Mouse (Mus musculus) erythroid progenitor cell, adult 5-6 weeks (primary cell): ENCODE results near the gene Casq1. TPM values are rescaled to one million over a fixed set of nuclear protein-coding genes. Genes with fewer than 3 reads are reported as not detected.
"Not testable (repeated sequence)": the region's sequence is repeated elsewhere in the genome, so short reads cannot be mapped to it uniquely, and the experiment has no call there.

ENCODE experiments used
- ATAC-seq: replicated peaks from 2 replicates; pipeline ENCODE4 v1.8.0; 2016; ENCODE audit warnings: moderate number of reproducible peaks, mild to moderate bottlenecking, moderate TSS enrichment, inconsistent platforms; ENCODE audit not compliant: poor library complexity, low FRiP score, severe bottlenecking
- total RNA-seq, 2 experiments: library from RNA; stranded (forward) in 1 of 2; stranded (reverse) in 1 of 2; fragments of 150-400 nt in 1 of 2; fragments of 186-747, 209-891 nt in 1 of 2; gene quantifications; 2 replicates each; pipeline versions ENCODE4 v1.2.3 to v1.2.4; 2015 to 2017; ENCODE audit warnings: low replicate concordance in 2 of 2

Casq1 gene
- total RNA-seq (2015; ENCODE audit: low replicate concordance) (not detected in 2 replicates), total RNA-seq (2017; ENCODE audit: low replicate concordance) (not detected in 2 replicates)

DNA sequence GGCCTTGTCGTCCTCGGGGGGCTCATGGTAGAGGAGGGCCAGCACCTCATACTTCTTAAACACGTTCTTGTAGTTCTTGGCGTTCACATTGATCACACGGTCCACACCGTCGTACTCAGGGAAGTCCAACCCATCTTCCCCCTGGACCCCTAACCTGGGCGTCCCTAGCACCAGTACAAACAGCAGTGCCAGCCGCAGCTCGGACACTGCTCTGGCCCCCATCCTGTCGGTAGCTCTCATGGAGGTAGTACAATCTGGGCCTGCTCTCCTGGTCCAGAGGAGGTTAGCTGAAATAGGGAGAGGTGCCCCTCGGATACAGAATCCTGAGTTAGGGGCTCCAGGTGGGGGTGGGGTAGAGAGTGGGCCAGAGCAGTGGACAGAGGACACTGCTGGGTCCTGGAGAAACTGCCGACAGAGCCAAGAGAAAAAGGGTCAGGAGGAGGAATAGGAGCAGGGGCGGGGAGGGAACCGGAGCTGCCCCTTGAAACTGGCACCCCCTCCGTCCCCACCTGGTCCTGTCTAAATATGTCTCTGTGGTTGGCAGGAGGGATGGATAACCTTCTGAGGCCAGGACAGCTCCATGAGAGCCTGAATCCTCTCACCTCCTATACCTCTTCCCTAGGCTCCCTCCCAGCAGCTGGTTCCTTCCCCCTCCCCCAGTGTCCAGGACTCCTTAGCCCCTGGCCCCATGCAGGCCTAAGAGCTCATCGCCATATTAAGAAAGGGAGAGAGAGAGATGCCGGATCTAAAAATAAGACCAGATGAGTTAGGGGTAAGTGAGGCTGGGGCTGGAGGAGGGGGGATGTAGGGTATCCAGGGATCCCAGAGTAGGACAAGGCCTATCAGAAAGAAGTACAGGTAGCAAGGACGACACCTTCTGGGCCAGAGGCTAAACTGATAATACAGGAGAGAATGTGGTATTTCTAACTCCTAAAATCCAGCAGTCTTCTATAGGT, at the start of gene Casq1:
Casq1 (minus strand) TSS at position 418 of the 956 bp plus-strand sequence.
- ATAC-seq = no peak

GRCm38 (mm10) chr1:172261477-172262078, 41.9 kb upstream of the Casq1 start, which contains the start of gene Igsf8:
Gene Igsf8, plus strand, starts transcription at chr1:172261641.
- no peak for ATAC-seq

DNA sequence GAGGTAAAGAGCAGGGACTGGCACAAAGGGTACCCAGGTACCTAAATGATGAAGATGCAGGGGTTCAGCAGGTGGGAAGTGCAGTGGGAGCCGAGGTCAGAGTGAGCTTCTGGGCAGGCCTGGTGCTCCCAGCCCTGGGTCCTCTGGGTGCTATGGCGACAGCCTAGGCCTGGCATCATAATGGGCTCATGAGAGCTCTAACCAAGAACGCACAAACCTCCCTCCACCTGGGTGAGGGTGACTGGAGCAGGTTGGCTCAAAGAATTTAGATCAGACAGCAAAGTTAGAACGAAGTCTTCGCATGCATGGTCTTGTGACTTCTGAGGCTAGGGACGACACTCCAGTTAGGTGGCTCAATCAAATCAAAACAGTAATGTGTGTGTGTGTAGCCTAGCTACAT, 38.6 kb upstream of the Casq1 start, which contains the start of gene Atp1a4:
Atp1a4 (minus strand) TSS at position 101 of the 400 bp plus-strand sequence.
- ATAC-seq = no peak

- ATAC-seq = no peak
These were observed 28.0 kb upstream of the Casq1 start for GRCm38 (mm10) chr1:172247679-172248078.

- no peak for ATAC-seq
These were observed 27.5 kb upstream of the Casq1 start for GRCm38 (mm10) chr1:172247216-172247615.

GRCm38 (mm10) chr1:172244645-172245044, 25.0 kb upstream of the Casq1 start:
- not testable (repeated sequence) for ATAC-seq

GRCm38 (mm10) chr1:172243547-172244205, 24.0 kb upstream of the Casq1 start:
- ATAC-seq = no peak

- ATAC-seq = no peak
These were observed 22.7 kb upstream of the Casq1 start for GRCm38 (mm10) chr1:172242401-172242800.

GRCm38 (mm10) chr1:172240945-172241708, 21.5 kb upstream of the Casq1 start:
- ATAC-seq = no peak

DNA sequence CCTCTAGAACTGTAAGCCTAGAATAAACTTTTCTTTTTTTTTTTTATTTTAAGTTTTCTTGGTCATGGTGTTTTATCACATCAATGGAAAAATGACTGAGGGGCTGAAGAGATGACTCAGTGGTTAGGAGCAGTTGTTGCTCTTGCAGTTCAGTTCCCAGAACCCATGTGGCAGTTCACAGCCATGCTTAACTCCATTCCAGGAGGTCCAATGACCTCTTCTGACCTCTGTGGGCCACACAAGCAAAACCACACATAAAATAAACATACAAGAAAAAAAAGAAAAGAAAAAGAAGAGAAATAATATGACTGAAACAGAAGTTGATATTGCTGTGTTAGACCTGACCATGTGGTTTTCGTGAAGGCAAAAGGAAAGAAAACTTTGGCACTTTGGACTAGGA, 9.5 kb upstream of the Casq1 start:
- no peak for ATAC-seq

DNA sequence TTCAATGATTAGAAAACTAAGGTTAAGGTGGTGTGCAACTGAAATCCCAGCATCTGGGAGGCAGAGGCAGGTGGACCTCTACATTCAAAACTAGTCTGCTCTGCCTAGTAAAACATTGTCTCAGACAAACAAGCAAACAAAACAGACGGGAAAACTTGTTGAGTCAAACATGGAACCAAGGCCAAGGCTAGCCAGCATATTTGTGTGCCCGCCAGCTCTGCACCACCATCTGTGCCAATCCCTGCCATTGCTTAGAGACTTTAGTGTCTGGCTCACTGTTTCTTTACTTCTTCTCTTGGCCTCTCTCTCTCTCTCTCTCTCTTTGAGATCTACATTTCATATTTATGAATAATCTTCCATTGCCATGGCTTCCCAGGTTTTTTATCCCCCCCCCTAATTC, 8.5 kb upstream of the Casq1 start:
- no peak for ATAC-seq

DNA sequence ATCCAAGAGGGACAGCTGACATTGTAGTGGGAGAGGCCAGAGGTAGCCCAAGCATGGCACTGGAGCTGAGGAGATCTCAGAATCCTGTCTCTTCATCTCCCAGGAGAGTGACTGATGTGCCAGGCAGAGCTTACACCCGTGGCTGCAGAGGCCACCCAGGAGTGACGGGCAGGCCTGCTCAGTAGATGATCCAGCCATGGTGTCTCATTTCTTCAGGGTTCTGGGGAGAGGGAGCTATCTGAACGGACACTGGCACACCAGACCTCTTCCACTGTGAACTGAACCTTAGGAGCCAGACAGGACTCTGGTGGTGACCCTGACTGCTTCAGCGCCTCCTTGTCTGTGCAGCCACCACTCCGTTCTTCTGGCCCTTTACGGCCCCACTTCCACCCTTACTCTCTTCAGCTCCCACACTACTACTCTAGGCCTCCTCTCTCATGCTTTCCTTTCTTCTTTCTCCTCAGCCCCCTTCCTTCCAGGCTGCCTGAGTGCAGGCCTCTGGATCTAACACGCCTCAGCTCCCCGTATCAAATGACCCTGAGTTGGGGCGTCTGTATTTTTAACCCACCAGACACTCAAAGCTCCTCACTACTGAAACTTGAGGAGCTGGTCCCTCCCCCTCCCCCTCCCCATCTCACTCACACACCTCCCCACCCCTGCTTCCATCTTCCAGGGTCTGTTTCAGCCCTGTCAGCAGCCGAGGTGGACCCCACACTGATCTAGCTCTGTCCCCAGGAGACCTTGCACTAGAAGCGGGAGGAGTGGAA, 1.8 kb upstream of the Casq1 start:
- ATAC-seq = no peak

DNA sequence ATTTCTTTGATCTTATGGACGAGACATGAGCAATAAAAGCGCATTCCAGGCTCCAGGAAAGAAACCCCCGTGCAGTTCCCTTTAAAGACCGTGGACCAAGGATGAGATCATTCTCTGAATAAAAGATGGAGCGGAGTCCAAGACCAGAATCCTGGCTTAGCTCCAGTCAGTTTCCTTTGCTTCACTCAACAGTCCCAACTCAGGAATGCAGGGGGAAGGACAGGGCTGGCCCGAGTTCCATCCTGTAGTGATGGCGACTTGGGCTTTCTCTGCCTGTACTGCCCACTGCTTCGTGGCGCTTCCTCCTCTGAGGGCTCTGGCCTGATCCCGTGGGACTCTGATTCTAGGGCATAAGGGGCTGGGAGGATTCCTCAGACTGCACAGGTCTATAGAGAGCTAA, 746 bp upstream of the Casq1 start:
- ATAC-seq = no peak

DNA sequence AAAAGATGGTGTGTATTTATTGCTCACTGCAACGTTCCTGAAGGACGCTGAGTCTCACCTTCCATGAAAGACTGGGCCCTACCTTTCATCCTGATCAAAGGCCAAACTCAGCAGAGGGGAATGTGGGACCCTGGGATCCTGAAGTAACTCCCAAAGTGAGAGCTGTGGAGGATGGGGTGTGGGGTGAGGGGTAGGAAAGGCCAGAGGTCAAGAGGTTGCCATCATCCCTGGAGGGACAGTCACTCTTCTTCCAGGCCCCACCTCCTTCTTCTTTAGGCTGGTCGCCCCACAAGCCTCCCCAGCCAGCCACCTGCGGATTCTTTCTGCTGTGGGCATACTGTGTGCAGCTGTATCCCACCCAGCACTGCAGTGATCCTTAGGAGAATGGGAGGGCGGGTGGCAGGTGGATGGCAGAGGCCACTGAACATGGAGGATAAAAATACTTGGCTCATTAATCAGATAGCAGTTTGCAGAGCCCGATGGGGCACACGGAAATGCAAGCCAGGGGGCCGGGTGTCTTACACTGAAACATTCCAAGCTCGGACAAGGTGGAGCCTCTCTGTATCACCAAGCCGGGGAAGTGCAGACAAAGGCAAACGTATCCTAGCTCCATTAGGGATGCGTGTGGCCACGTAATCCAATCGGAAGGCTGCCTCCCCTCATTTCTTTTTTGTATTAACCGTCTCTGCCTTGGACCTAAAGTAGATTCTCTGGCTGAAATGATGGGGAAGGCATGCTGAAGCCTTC, 1.3 kb downstream of the Casq1 start:
- ATAC-seq = no peak

DNA sequence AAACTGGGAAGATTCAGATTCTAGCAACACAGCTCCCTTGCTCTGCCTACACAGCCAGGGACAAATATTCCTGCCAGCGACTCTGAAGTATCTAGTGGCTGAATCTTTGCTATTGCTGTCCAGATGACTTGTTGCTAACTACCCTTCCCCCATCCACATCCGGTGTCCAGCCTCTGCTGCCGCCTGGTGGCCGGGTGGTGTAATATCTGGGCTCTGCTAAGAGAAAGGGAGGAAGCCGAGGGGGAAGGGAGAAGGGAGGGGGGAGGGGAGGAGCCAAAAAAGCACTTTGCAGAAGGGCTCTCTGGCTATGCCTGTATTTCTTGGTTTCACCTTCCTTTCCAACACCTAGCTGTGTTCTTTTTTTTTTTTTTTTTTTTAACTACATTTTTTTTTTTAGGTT, 2.5 kb downstream of the Casq1 start:
- ATAC-seq = peak; percentile 73

DNA sequence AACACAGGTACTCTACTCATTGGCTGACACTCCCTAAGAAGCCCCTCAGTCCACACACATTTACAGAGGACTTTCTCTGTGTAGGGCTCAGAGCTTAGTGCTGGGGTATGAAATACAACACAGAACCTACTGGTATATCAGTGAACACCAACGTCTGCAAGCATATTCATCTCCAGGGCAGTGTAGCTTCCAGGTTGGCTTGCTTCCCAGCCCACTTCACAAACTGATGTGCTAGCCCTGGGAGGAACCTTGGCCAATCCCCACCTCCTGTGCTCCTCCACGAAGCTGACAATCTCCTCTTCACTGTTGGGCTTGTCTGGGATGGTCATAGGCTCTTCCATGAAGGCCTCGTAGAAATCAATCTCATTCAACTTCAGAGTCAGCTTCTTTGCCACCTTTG, 4.9 kb downstream of the Casq1 start:
- no peak for ATAC-seq

GRCm38 (mm10) chr1:172213771-172214170, 5.9 kb downstream of the Casq1 start:
- ATAC-seq = no peak

- ATAC-seq = no peak
These were observed 6.9 kb downstream of the Casq1 start for GRCm38 (mm10) chr1:172212776-172213175.
